Mouse (Mus musculus) C3H10T1/2 (cell line): ENCODE data around the gene Insl3. TPM values are rescaled to one million over a fixed set of nuclear protein-coding genes. Genes with fewer than 3 reads are reported as not detected.

ENCODE experiments used
- polyA plus RNA-seq, 2 experiments: library from polyadenylated mRNA; unstranded; fragments of >200 nt; fragmentation: generic; extraction: Trizol; gene quantifications; one replicate each; pipeline ENCODE4 v1.2.1; 2012; ENCODE audit warnings: missing spikeins in 2 of 2

Insl3 gene
- polyA plus RNA-seq, result 1 to 10 TPM in 1 of 2 experiments, under 1 TPM in 1; 0.28 to 2.8 TPM

GRCm38 (mm10) chr8:71689028-71689427 is at the start of gene Insl3:
TSS of gene Insl3 (plus strand) at chr8:71689214.

DNA sequence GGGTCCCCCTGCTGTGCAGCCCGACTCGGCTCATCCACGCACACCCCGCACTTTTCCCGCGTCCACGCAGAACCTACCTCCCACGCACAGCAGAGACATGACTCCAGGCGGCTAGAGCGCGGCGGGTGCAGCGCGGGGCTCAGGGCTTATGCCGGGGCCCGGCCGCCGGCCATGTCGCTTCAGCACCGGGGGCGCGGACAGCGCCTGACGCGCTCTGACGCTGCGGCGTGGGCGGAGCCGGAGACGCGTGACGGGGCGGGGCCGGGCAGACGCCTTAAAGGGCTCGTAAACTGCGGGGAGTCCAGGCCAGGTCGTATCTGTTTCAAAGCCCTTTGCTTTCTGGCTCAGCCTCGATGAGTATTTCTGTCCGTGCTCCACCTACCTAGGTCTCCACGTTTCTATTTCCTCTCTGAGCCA is 17.5 kb upstream of the Insl3 start, which contains the start of gene Unc13a:
TSS of gene Unc13a (minus strand) at position 209 of the 417 bp plus-strand sequence.

GRCm38 (mm10) chr8:71676020-71676741 is 12.8 kb upstream of the Insl3 start, which contains the start of gene Jak3:
TSS of gene Jak3 (plus strand) at chr8:71676296.

GRCm38 (mm10) chr8:71701414-71702086 is 12.5 kb downstream of the Insl3 start, which contains the start of gene B3gnt3:
TSS of gene B3gnt3 (minus strand) at chr8:71701789.

GRCm38 (mm10) chr8:71725122-71725924 is 36.3 kb downstream of the Insl3 start, which contains the start of gene Fcho1:
TSS of gene Fcho1 (minus strand) at chr8:71725716.

Other genes with a start within 250 kb of the Insl3 start
- 100 to 1,000 TPM in 1 of 2 experiments, 10 to 100 TPM in 1; 62.4 to 135 TPM for gene Abhd8, start 225.6 kb upstream of the Insl3 start, polyA plus RNA-seq
- 100 to 1,000 TPM in 1 of 2 experiments, 10 to 100 TPM in 1; 85.2 to 111 TPM for gene Mrpl34, start 224.3 kb upstream of the Insl3 start, polyA plus RNA-seq
- 10 to 100 TPM; 60.9 to 90.0 TPM for gene Dda1, start 220.0 kb upstream of the Insl3 start, polyA plus RNA-seq
- 10 to 100 TPM in 1 of 2 experiments, 1 to 10 TPM in 1; 4.6 to 25.7 TPM for gene Ano8, start 203.3 kb upstream of the Insl3 start, polyA plus RNA-seq
- 10 to 100 TPM; 16.4 to 24.2 TPM for gene Gtpbp3, start 201.1 kb upstream of the Insl3 start, polyA plus RNA-seq
- gene Plvap, start 177.5 kb upstream of the Insl3 start, polyA plus RNA-seq, result 1 to 10 TPM in 1 of 2 experiments, under 1 TPM in 1; 0.33 to 1.3 TPM
- under 1 TPM; 0.01 to 0.32 TPM for gene Ccdc194, start 163.5 kb upstream of the Insl3 start, polyA plus RNA-seq
- gene Bst2, start 151.8 kb upstream of the Insl3 start, polyA plus RNA-seq, result 10 to 100 TPM; 11.1 to 98.6 TPM
- 100 to 1,000 TPM; 101 to 142 TPM for gene Mvb12a, start 146.3 kb upstream of the Insl3 start, polyA plus RNA-seq
- not detected for gene Tmem221, start 130.3 kb upstream of the Insl3 start, polyA plus RNA-seq
- gene Nxnl1, start 122.6 kb upstream of the Insl3 start, polyA plus RNA-seq, result under 1 TPM in 1 of 2 experiments, not detected in 1; 0.04 TPM
- 10 to 100 TPM; 10.5 to 16.2 TPM for gene Slc27a1, start 120.3 kb upstream of the Insl3 start, polyA plus RNA-seq
- gene Pgls, start 97.0 kb upstream of the Insl3 start, polyA plus RNA-seq, result 100 to 1,000 TPM; 229 to 539 TPM
- gene Fam129c, start 91.6 kb upstream of the Insl3 start, polyA plus RNA-seq, result 1 to 10 TPM in 1 of 2 experiments, under 1 TPM in 1; 0.47 to 4.4 TPM
- 10 to 100 TPM; 23.2 to 50.3 TPM for gene Colgalt1, start 78.2 kb upstream of the Insl3 start, polyA plus RNA-seq
- under 1 TPM; 0.51 to 0.96 TPM for gene Unc13a, start 17.5 kb upstream of the Insl3 start, polyA plus RNA-seq
- gene Jak3, start 12.9 kb upstream of the Insl3 start, polyA plus RNA-seq, result 1 to 10 TPM; 1.3 to 4.2 TPM
- gene B3gnt3, start 12.6 kb downstream of the Insl3 start, polyA plus RNA-seq, result not detected
- under 1 TPM in 1 of 2 experiments, not detected in 1; 0.01 TPM for gene Fcho1, start 36.5 kb downstream of the Insl3 start, polyA plus RNA-seq
- gene Zfp709, start 192.8 kb downstream of the Insl3 start, polyA plus RNA-seq, result under 1 TPM in 1 of 2 experiments, not detected in 1; 0.12 TPM
- gene Zfp882, start 219.4 kb downstream of the Insl3 start, polyA plus RNA-seq, result under 1 TPM; 0.02 to 0.96 TPM
- 1 to 10 TPM in 1 of 2 experiments, under 1 TPM in 1; 0.18 to 2.3 TPM for gene Zfp617, start 219.4 kb downstream of the Insl3 start, polyA plus RNA-seq